Mouse (Mus musculus): Measurements from ENCODE around the gene Prkcq. TPM values are rescaled to one million over a fixed set of nuclear protein-coding genes. Genes with fewer than 3 reads are reported as not detected.

Gene Prkcq
- polyA plus RNA-seq, 1 experiment = 22.0 TPM

GRCm38 (mm10) chr2:11196071-11196470, 24.2 kb downstream of the Prkcq start:
- H3K27me3 ChIP-seq (replicated peaks) = no peaks in the 10 kb centered on the region
- TF ChIP-seq GATA1 (IDR thresholded peaks at IDR 0.05; ENCODE audit: borderline replicate concordance, low read length) (no peak), FLI1 (IDR thresholded peaks at IDR 0.05; ENCODE audit: low read length) (no peak)
- peaks cover 74% of the 10 kb centered on the region for H3K36me3 ChIP-seq (replicated peaks; ENCODE audit: low read length)
- no peaks in the 10 kb centered on the region for H3K9me3 ChIP-seq
- peaks cover 93% of the 10 kb centered on the region for H3K4me1 ChIP-seq
- no peak overlapping the region for H3K4me3 ChIP-seq (replicated peaks)

- H3K9me3 ChIP-seq = no peaks in the 10 kb centered on the region
- no peak for TF ChIP-seq FLI1 (IDR thresholded peaks at IDR 0.05; ENCODE audit: low read length)
- no peak for TF ChIP-seq GATA1 (IDR thresholded peaks at IDR 0.05; ENCODE audit: borderline replicate concordance, low read length)
- no peaks in the 10 kb centered on the region for H3K27me3 ChIP-seq (replicated peaks)
- H3K4me3 ChIP-seq (replicated peaks) = no peak overlapping the region
- H3K4me1 ChIP-seq = peaks cover 93% of the 10 kb centered on the region
- H3K36me3 ChIP-seq (replicated peaks; ENCODE audit: low read length) = peaks cover 78% of the 10 kb centered on the region
Observed at GRCm38 (mm10) chr2:11196952-11197559, 25.1 kb downstream of the Prkcq start.

GRCm38 (mm10) chr2:11199624-11200023, 27.7 kb downstream of the Prkcq start:
- Histone ChIP-seq H3K27me3 (replicated peaks) (no peaks in the 10 kb centered on the region), H3K4me3 (replicated peaks) (no peak overlapping the region), H3K4me1 (peaks cover 95% of the 10 kb centered on the region), H3K9me3 (no peaks in the 10 kb centered on the region), H3K36me3 (replicated peaks; ENCODE audit: low read length) (peaks cover 96% of the 10 kb centered on the region)
- TF ChIP-seq FLI1 (IDR thresholded peaks at IDR 0.05; ENCODE audit: low read length) (no peak), GATA1 (IDR thresholded peaks at IDR 0.05; ENCODE audit: borderline replicate concordance, low read length) (no peak)

GRCm38 (mm10) chr2:11202841-11203240, 30.9 kb downstream of the Prkcq start:
- H3K9me3 ChIP-seq = no peaks in the 10 kb centered on the region
- H3K27me3 ChIP-seq (replicated peaks) = no peaks in the 10 kb centered on the region
- peaks cover 96% of the 10 kb centered on the region for H3K36me3 ChIP-seq (replicated peaks; ENCODE audit: low read length)
- H3K4me1 ChIP-seq = peaks cover 95% of the 10 kb centered on the region
- TF ChIP-seq FLI1 (IDR thresholded peaks at IDR 0.05; ENCODE audit: low read length) (no peak), GATA1 (IDR thresholded peaks at IDR 0.05; ENCODE audit: borderline replicate concordance, low read length) (no peak)
- H3K4me3 ChIP-seq (replicated peaks) = no peak overlapping the region

GRCm38 (mm10) chr2:11203261-11203660, 31.4 kb downstream of the Prkcq start:
- peaks cover 97% of the 10 kb centered on the region for H3K36me3 ChIP-seq (replicated peaks; ENCODE audit: low read length)
- H3K9me3 ChIP-seq = no peaks in the 10 kb centered on the region
- no peaks in the 10 kb centered on the region for H3K27me3 ChIP-seq (replicated peaks)
- no peak for TF ChIP-seq GATA1 (IDR thresholded peaks at IDR 0.05; ENCODE audit: borderline replicate concordance, low read length)
- TF ChIP-seq FLI1 (IDR thresholded peaks at IDR 0.05; ENCODE audit: low read length) = no peak
- no peak overlapping the region for H3K4me3 ChIP-seq (replicated peaks)
- H3K4me1 ChIP-seq = peaks cover 97% of the 10 kb centered on the region

- TF ChIP-seq FLI1 (IDR thresholded peaks at IDR 0.05; ENCODE audit: low read length) (no peak), GATA1 (IDR thresholded peaks at IDR 0.05; ENCODE audit: borderline replicate concordance, low read length) (no peak)
- H3K9me3 ChIP-seq = no peaks in the 10 kb centered on the region
- peaks cover 100% of the 10 kb centered on the region for H3K4me1 ChIP-seq
- H3K36me3 ChIP-seq (replicated peaks; ENCODE audit: low read length) = peaks cover 91% of the 10 kb centered on the region
- H3K27me3 ChIP-seq (replicated peaks) = no peaks in the 10 kb centered on the region
- H3K4me3 ChIP-seq (replicated peaks) = no peak overlapping the region
Observed at GRCm38 (mm10) chr2:11204232-11204631, 32.3 kb downstream of the Prkcq start.

GRCm38 (mm10) chr2:11204961-11205360, 33.1 kb downstream of the Prkcq start:
- Histone ChIP-seq H3K36me3 (replicated peaks; ENCODE audit: low read length) (peaks cover 88% of the 10 kb centered on the region), H3K4me3 (replicated peaks) (peak overlapping the region; percentile 82), H3K27me3 (replicated peaks) (no peaks in the 10 kb centered on the region), H3K9me3 (no peaks in the 10 kb centered on the region), H3K4me1 (peaks cover 100% of the 10 kb centered on the region)
- no peak for TF ChIP-seq FLI1 (IDR thresholded peaks at IDR 0.05; ENCODE audit: low read length)
- no peak for TF ChIP-seq GATA1 (IDR thresholded peaks at IDR 0.05; ENCODE audit: borderline replicate concordance, low read length)

GRCm38 (mm10) chr2:11205720-11206119, 33.8 kb downstream of the Prkcq start:
- no peaks in the 10 kb centered on the region for H3K9me3 ChIP-seq
- H3K36me3 ChIP-seq (replicated peaks; ENCODE audit: low read length) = peaks cover 88% of the 10 kb centered on the region
- no peak overlapping the region for H3K4me3 ChIP-seq (replicated peaks)
- TF ChIP-seq GATA1 (IDR thresholded peaks at IDR 0.05; ENCODE audit: borderline replicate concordance, low read length) (no peak), FLI1 (IDR thresholded peaks at IDR 0.05; ENCODE audit: low read length) (no peak)
- peaks cover 100% of the 10 kb centered on the region for H3K4me1 ChIP-seq
- no peaks in the 10 kb centered on the region for H3K27me3 ChIP-seq (replicated peaks)

- TF ChIP-seq FLI1 (IDR thresholded peaks at IDR 0.05; ENCODE audit: low read length) (no peak), GATA1 (IDR thresholded peaks at IDR 0.05; ENCODE audit: borderline replicate concordance, low read length) (no peak)
- Histone ChIP-seq H3K4me1 (peaks cover 97% of the 10 kb centered on the region), H3K27me3 (replicated peaks) (no peaks in the 10 kb centered on the region), H3K4me3 (replicated peaks) (peak overlapping the region; percentile 64), H3K9me3 (no peaks in the 10 kb centered on the region), H3K36me3 (replicated peaks; ENCODE audit: low read length) (peaks cover 86% of the 10 kb centered on the region)
Observed at GRCm38 (mm10) chr2:11208263-11208662, 36.4 kb downstream of the Prkcq start.

GRCm38 (mm10) chr2:11209335-11209734, 37.4 kb downstream of the Prkcq start:
- TF ChIP-seq GATA1 (IDR thresholded peaks at IDR 0.05; ENCODE audit: borderline replicate concordance, low read length) (no peak), FLI1 (IDR thresholded peaks at IDR 0.05; ENCODE audit: low read length) (no peak)
- H3K4me3 ChIP-seq (replicated peaks) = peak overlapping the region; percentile 69

More at GRCm38 (mm10) chr2:11209335-11209734, 37.4 kb downstream of the Prkcq start:
- Histone ChIP-seq H3K27me3 (replicated peaks) (no peaks in the 10 kb centered on the region), H3K4me1 (peaks cover 92% of the 10 kb centered on the region), H3K36me3 (replicated peaks; ENCODE audit: low read length) (peaks cover 79% of the 10 kb centered on the region), H3K9me3 (no peaks in the 10 kb centered on the region)

All from megakaryocyte, embryonic 14.5 days (primary cell).